ENCODE assay signal across 34 mouse cellular contexts in genomic region chr4:99371162-99371561, GRCm38 (mm10).
"Had no signal": no experiment of that assay in that cellular context is flagged by ENCODE, and none has a peak within 500 bp of the region (broad histone marks: within the 10 kb centered on the region; RNA-seq: fewer than 3 reads in every experiment).

No protein-coding gene starts in this region.

- H3K27me3 ChIP-seq: heart, embryonic 12.5 days; heart, embryonic 15.5 days; intestine, embryonic 15.5 days had no signal

- H3K36me3 ChIP-seq: heart, embryonic 12.5 days; heart, embryonic 13.5 days; heart, embryonic 15.5 days; hindbrain, embryonic 10.5 days; hindbrain, embryonic 12.5 days; hindbrain, embryonic 13.5 days; hindbrain, embryonic 15.5 days; intestine, embryonic 15.5 days; kidney, embryonic 15.5 days had no signal

- H3K4me1 ChIP-seq: heart, embryonic 12.5 days; heart, embryonic 13.5 days; heart, embryonic 15.5 days; intestine, embryonic 15.5 days had no signal

- H3K9me3 ChIP-seq: heart, embryonic 12.5 days; heart, embryonic 13.5 days; heart, embryonic 15.5 days; hindbrain, embryonic 10.5 days; hindbrain, embryonic 12.5 days; hindbrain, embryonic 13.5 days; hindbrain, embryonic 15.5 days; intestine, embryonic 15.5 days; kidney, embryonic 15.5 days had no signal

- H3K9ac ChIP-seq: heart, embryonic 12.5 days; heart, embryonic 13.5 days; heart, embryonic 15.5 days; hindbrain, embryonic 12.5 days; hindbrain, embryonic 13.5 days; hindbrain, embryonic 14.5 days; hindbrain, embryonic 15.5 days; intestine, embryonic 15.5 days; kidney, embryonic 15.5 days had no signal

- H3K4me3 ChIP-seq: heart, embryonic 12.5 days; heart, embryonic 13.5 days; heart, embryonic 15.5 days; hindbrain, embryonic 10.5 days; hindbrain, embryonic 12.5 days; hindbrain, embryonic 13.5 days; hindbrain, embryonic 15.5 days; intestine, embryonic 15.5 days; kidney, embryonic 15.5 days; layer of hippocampus, adult 2 months; left cerebral cortex, adult 2 months had no signal

- H3K4me2 ChIP-seq: heart, embryonic 11.5 days; heart, embryonic 12.5 days; heart, embryonic 13.5 days; heart, embryonic 15.5 days; hindbrain, embryonic 12.5 days; hindbrain, embryonic 13.5 days; hindbrain, embryonic 14.5 days; hindbrain, embryonic 15.5 days; intestine, embryonic 15.5 days; kidney, embryonic 15.5 days had no signal

- ATAC-seq: hindbrain, embryonic 16.5 days; hindbrain, postnatal 0 days; inflammation-experienced regulatory T-cells, adult 6 months; intestine, embryonic 15.5 days; intestine, embryonic 16.5 days; intestine, postnatal 0 days had no signal

- DNase-seq: heart, postnatal 10 days; heart, postnatal 14 days; heart, postnatal 4 days; kidney, adult 11 months; kidney, adult 18-20 months; kidney, adult 2 months; kidney, adult 8-10 months; kidney, adult 9 months; kidney, postnatal 10 days; kidney, postnatal 14 days; kidney, postnatal 25 days; kidney, postnatal 36 days; kidney, postnatal 4 days; layer of hippocampus, adult 9-11 months; layer of hippocampus, postnatal 36 days had no signal

- H3K27ac ChIP-seq: heart, embryonic 13.5 days; heart, embryonic 15.5 days; hindbrain, embryonic 10.5 days; hindbrain, embryonic 12.5 days; hindbrain, embryonic 13.5 days; hindbrain, embryonic 14.5 days; hindbrain, embryonic 15.5 days; hindbrain, postnatal 0 days; intestine, embryonic 15.5 days; kidney, embryonic 15.5 days; kidney, postnatal 0 days; layer of hippocampus, adult 2 months; left cerebral cortex, adult 2 months had no signal
